Mouse (Mus musculus) cerebellum, adult 9-11 months (tissue): Measurements from ENCODE around the gene Dmwd.
"Not testable (repeated sequence)": the region's sequence is repeated elsewhere in the genome, so short reads cannot be mapped to it uniquely, and the experiment has no call there.

Experiments
- DNase-seq: peaks from one replicate; pipeline ENCODE4 v3.0.0; 2022

Dmwd gene

DNA sequence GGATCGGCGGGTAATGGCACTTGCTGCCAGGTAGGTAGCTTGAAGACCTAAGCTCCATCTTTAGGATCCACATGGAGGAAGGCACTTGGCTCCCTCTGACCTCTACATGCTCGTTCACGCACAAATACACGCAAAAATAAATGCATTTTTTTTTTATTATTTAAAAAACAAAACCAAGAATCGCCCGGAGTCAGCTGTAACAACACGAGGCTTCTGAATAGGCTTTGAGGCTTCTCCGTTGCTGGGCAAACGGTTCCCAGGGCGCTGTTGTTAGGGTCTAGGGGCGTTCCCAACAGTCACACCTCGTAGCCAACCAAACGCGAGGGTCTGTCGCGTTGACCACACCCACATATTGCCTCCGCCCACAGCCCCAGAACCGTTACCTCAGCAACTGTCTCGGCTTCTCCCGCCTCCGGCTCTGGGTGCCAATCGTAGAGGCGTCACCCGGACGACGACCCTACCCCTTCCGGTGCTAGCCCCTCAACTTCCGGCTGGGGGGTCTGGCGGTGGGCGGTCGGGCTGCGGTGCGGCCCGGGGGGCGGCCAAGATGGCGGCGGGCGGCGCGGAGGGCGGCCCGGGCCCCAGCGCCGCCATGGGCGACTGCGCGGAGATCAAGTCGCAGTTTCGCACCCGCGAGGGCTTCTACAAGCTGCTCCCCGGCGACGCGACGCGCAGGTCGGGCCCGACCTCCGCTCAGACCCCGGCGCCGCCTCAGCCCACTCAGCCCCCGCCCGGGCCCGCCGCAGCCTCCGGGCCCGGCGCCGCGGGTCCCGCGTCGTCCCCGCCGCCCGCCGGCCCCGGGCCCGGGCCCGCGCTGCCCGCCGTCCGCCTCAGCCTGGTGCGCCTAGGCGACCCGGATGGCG, at the start of gene Dmwd:
Gene Dmwd, plus strand, starts transcription at position 505 of the 863 bp plus-strand sequence.
- DNase-seq: peak; percentile 94

GRCm38 (mm10) chr7:19028067-19028466, 48.0 kb upstream of the Dmwd start:
- DNase-seq: no peak

- no peak for DNase-seq
Observed at GRCm38 (mm10) chr7:19029084-19029653, 46.9 kb upstream of the Dmwd start.

DNA sequence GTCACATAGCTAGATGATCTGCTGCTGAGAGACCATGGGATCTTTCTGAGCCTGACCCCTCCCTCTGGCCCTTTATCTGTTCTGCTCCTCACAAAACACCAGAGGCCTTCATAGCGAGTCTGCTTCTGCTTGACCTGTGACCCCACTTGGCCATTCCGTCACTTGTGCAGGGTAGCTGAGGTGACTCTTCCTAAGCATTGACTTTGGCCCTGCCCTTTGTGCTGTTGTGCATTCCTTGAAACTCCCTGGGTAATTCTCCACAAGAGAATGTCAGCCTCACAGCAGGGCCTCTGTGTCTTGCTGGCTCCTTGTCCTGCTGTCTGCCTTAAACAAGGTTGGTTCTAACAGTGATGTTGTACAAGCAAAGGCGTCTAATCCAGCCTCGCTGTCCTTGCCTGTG, 44.4 kb upstream of the Dmwd start:
- DNase-seq: no peak

- no peak for DNase-seq
Observed at GRCm38 (mm10) chr7:19044616-19045015, 31.4 kb upstream of the Dmwd start.

DNA sequence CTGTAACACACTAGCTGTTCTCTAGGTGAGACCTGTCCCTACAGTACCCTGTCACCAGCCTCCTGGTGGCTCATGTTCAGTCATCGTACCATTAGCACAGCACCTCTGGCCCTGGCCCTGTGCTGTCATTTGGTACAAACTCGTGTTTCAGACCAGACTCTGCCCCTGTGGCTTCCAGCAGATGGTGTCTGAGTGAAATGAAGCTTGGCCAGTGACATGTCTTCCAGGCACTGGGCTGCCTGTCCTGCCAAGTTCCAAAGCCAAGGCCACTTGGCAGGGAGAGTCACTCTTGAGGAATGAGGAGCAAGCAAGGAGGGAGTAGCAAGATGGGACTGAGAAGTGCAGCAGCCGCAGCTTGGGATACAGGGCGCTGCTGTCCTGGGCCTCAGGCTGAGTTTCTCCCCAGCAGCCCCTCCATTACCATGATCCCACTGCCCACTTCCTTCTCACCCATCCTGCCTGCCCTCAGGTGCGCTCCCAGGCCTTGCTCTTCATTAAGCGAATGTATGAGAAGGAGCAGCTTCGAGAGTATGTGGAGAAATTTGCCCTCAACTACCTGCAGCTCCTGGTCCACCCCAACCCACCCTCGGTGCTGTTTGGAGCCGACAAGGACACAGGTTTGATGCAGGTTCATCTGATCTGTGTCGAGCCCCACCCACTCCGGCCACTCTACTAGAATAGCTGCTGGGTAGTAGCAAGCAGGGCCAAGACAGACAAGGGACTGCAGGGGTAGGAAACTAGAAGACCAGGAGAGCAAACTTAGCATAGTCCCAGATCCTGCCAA, 29.5 kb upstream of the Dmwd start:
- peak; percentile 86 for DNase-seq

- DNase-seq: no peak
Observed at GRCm38 (mm10) chr7:19048006-19048527, 28.0 kb upstream of the Dmwd start.

- no peak for DNase-seq
Observed at GRCm38 (mm10) chr7:19049252-19049651, 26.8 kb upstream of the Dmwd start.

GRCm38 (mm10) chr7:19050172-19050571, 25.9 kb upstream of the Dmwd start:
- no peak for DNase-seq

DNA sequence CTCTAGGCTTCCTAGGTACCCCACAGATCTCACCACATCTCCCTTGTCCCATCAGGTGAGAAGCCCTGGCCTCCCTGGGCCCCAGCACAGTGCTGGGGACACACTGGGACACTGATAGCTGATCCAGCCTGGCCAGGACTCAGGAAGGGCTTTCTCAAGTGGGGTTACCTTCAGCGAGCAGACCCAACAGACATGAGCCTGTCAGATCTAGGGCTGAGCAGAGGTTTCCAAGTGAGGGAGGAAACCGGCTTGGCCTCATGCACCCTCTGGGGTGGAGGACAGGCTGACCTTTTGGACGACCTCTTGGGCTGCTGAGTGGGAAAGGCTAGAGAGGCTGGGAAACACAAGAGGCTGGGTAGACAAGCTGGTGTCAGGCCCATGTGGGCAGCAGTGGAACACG, 24.9 kb upstream of the Dmwd start:
- no peak for DNase-seq

GRCm38 (mm10) chr7:19052345-19053135, 23.5 kb upstream of the Dmwd start:
- no peak for DNase-seq

DNA sequence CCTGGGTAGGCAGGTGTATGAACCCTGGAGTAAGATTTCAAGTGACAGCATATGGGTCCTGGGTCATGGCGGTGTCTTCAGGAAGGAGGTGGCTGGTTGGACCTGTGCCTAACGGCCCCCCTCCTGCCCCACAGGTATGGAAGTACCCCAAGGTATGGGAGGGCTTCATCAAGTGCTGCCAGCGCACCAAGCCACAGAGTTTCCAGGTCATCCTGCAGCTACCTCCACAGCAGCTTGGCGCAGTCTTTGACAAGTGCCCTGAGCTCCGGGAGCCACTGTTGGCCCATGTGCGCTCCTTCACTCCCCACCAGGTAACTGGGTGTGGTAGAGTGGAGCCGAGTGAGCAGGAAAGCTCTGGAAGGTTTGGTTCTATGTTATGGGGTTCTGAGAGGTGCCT, 22.9 kb upstream of the Dmwd start:
- no peak for DNase-seq

DNA sequence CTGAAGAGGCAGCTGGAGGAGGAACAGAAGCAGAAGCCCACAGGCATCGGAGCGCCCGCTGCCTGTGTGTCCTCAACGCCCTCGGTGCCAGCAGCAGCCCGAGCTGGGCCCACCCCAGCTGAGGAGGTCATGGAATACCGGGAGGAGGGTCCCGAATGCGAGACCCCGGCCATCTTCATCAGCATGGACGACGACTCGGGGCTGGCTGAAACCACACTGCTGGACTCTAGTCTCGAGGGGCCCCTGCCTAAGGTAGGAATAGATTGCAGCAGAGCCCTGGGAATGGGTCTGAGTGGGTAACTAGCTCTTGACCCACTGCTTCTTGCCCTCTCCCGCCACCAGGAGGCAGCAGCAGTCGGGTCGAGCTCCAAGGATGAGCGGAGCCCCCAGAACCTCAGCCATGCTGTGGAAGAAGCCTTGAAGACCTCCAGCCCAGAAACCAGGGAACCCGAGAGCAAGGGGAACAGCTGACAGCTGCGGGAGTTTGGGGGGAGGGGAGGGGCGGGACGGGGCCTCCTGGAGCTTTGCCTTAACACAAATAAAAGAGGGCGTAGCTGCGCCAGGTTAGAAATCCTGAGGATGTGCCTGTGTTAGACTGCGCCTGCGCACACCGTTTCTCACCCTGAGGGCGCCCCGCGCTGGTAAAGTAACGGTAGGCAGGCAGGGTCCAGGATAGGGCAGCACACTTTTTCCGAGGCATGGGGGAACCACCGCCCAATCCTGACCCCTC, 21.8 kb upstream of the Dmwd start, which contains the start of gene Rsph6a:
Gene Rsph6a, plus strand, starts transcription at position 644 of the 730 bp plus-strand sequence.
- no peak for DNase-seq

GRCm38 (mm10) chr7:19054777-19055076, 21.3 kb upstream of the Dmwd start:
- DNase-seq: no peak

- no peak for DNase-seq
Observed at GRCm38 (mm10) chr7:19055108-19055507, 20.9 kb upstream of the Dmwd start.

- no peak for DNase-seq
Observed at GRCm38 (mm10) chr7:19057405-19057804, 18.6 kb upstream of the Dmwd start.

GRCm38 (mm10) chr7:19065896-19066295, 10.1 kb upstream of the Dmwd start:
- no peak for DNase-seq

GRCm38 (mm10) chr7:19067063-19067462, 9.0 kb upstream of the Dmwd start:
- DNase-seq: no peak

GRCm38 (mm10) chr7:19067935-19068334, 8.1 kb upstream of the Dmwd start:
- peak; percentile 18 for DNase-seq

DNA sequence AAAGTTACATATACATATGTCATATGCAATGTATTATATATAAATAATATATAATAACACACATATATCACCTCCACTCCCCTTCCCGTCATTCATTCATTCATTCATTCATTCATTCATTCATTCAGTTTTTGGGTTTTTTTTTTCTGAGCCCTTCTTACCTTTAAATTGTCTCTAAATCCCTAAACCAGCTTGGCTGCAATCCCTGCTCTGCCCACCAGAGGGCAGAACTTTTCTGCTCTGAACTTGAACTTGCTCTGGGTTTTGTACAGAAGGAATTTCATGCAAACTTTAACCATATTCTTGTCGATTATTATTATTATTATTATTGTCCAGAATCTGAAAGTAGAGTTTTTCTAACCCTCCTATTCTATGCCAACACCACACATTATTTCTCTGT, 7.3 kb upstream of the Dmwd start:
- DNase-seq: peak; percentile 34

- peak; percentile 13 for DNase-seq
Observed at GRCm38 (mm10) chr7:19069500-19069899, 6.5 kb upstream of the Dmwd start.

- not testable (repeated sequence) for DNase-seq
Observed at GRCm38 (mm10) chr7:19071024-19071423, 5.0 kb upstream of the Dmwd start.
